Mouse (Mus musculus) forebrain, embryonic 15.5 days (tissue): ENCODE data around the gene Retnlb. TPM values are rescaled to one million over a fixed set of nuclear protein-coding genes. Genes with fewer than 3 reads are reported as not detected.

Experiments
- ATAC-seq: fragments of 200-750 bp; cut with Nextera tagmentation; replicated peaks from 2 replicates; pipeline ENCODE4 v1.8.0; 2017; ENCODE audit warnings: mild to moderate bottlenecking, moderate TSS enrichment, moderate library complexity
- H3K27ac ChIP-seq: fragments of 300-500 bp; sonication (generic); replicated peaks from 2 replicates; pipeline ENCODE4 v1.5.1; 2015; ENCODE audit warnings: mild to moderate bottlenecking, inconsistent platforms
- H3K27me3 ChIP-seq: fragments of 300-500 bp; sonication (generic); 2 replicates; pipeline ENCODE4 v1.6.1; 2015; ENCODE audit warnings: inconsistent platforms
- H3K36me3 ChIP-seq: fragments of 300-500 bp; sonication (generic); 2 replicates; pipeline ENCODE4 v1.6.1; 2015; ENCODE audit warnings: mild to moderate bottlenecking, inconsistent platforms
- H3K4me1 ChIP-seq: fragments of 300-500 bp; sonication (generic); 2 replicates; pipeline ENCODE4 v1.6.1; 2015; ENCODE audit warnings: inconsistent platforms
- H3K4me2 ChIP-seq: fragments of 300-500 bp; sonication (generic); replicated peaks from 2 replicates; pipeline ENCODE4 v1.6.1; 2015; ENCODE audit warnings: mild to moderate bottlenecking, inconsistent platforms
- H3K4me3 ChIP-seq: fragments of 300-500 bp; sonication (generic); 2 replicates; pipeline ENCODE4 v1.5.1; 2015; ENCODE audit warnings: mild to moderate bottlenecking, inconsistent platforms
- H3K9ac ChIP-seq: fragments of 300-500 bp; sonication (generic); replicated peaks from 2 replicates; pipeline ENCODE4 v1.6.1; 2015; ENCODE audit warnings: mild to moderate bottlenecking, inconsistent platforms
- H3K9me3 ChIP-seq: fragments of 300-500 bp; sonication (generic); 2 replicates; pipeline ENCODE4 v1.6.1; 2016; ENCODE audit warnings: inconsistent platforms
- WGBS: fragments of 180-500 bp; shearing (Covaris S2); methylation state at CpG from one replicate; pipeline ENCODE4 v1.1.7; 2015; ENCODE audit warnings: mixed read lengths; 5-methylcytosine and 5-hydroxymethylcytosine counted together
- polyA plus RNA-seq: library from polyadenylated mRNA; unstranded; fragments of >200 nt; fragmentation: Nextera tagmentation; extraction: Ambion mirVana; gene quantifications from 2 replicates; pipeline ENCODE4 v1.2.1, GENCODE M21; 2015

The Retnlb gene
- not detected in 2 replicates for polyA plus RNA-seq

GRCm38 (mm10) chr16:48816695-48817094 is at the start of gene Retnlb:
Gene Retnlb, plus strand, starts transcription at chr16:48816856.
- Histone ChIP-seq H3K27me3 (no peaks in the 10 kb centered on the region), H3K4me1 (no peaks in the 10 kb centered on the region), H3K4me2 (no peak within 1 kb of the TSS), H3K9ac (no peak within 1 kb of the TSS), H3K4me3 (no peak within 1 kb of the TSS), H3K36me3 (no peaks in the 10 kb centered on the region), H3K9me3 (no peaks in the 10 kb centered on the region), H3K27ac (no peak within 1 kb of the TSS)
- ATAC-seq: no peak
- 94% methylated on average over 2 of the region's 2 CpGs for WGBS

- Histone ChIP-seq H3K4me3 (no peak overlapping the region), H3K27ac (no peak overlapping the region), H3K4me1 (no peaks in the 10 kb centered on the region), H3K9me3 (no peaks in the 10 kb centered on the region), H3K27me3 (no peaks in the 10 kb centered on the region), H3K36me3 (no peaks in the 10 kb centered on the region), H3K4me2 (no peak overlapping the region), H3K9ac (no peak overlapping the region)
- ATAC-seq: no peak
- 92% methylated on average over 3 of the region's 3 CpGs for WGBS
Measured at GRCm38 (mm10) chr16:48769183-48769582, 47.5 kb upstream of the Retnlb start.

- 84% methylated on average over 3 of the region's 3 CpGs for WGBS
- H3K9ac ChIP-seq: no peak within 1 kb of the TSS
- no peak for ATAC-seq
Measured at GRCm38 (mm10) chr16:48771971-48772445, 44.6 kb upstream of the Retnlb start, which contains the start of gene Trat1. Gene Trat1, minus strand, starts transcription at chr16:48772021.

GRCm38 (mm10) chr16:48777254-48777653 is 39.4 kb upstream of the Retnlb start:
- no peaks in the 10 kb centered on the region for H3K9me3 ChIP-seq
- no peak overlapping the region for H3K4me2 ChIP-seq
- no peaks in the 10 kb centered on the region for H3K4me1 ChIP-seq
- H3K27ac ChIP-seq: no peak overlapping the region
- no peak overlapping the region for H3K4me3 ChIP-seq
- no peaks in the 10 kb centered on the region for H3K36me3 ChIP-seq
- no peaks in the 10 kb centered on the region for H3K27me3 ChIP-seq
- WGBS: 67% methylated on average over 2 of the region's 2 CpGs
- H3K9ac ChIP-seq: no peak overlapping the region
- no peak for ATAC-seq

More at GRCm38 (mm10) chr16:48771971-48772445, 44.6 kb upstream of the Retnlb start, which contains the start of gene Trat1:
- H3K4me3 ChIP-seq: no peak within 1 kb of the TSS
- no peak within 1 kb of the TSS for H3K4me2 ChIP-seq
- no peaks in the 10 kb centered on the region for H3K27me3 ChIP-seq
- H3K27ac ChIP-seq: no peak within 1 kb of the TSS
- no peaks in the 10 kb centered on the region for H3K4me1 ChIP-seq
- no peaks in the 10 kb centered on the region for H3K36me3 ChIP-seq
- no peaks in the 10 kb centered on the region for H3K9me3 ChIP-seq

- no peak overlapping the region for H3K27ac ChIP-seq
- 89% methylated on average over 3 of the region's 3 CpGs for WGBS
- no peaks in the 10 kb centered on the region for H3K4me1 ChIP-seq
- H3K4me2 ChIP-seq: no peak overlapping the region
- H3K27me3 ChIP-seq: no peaks in the 10 kb centered on the region
- ATAC-seq: no peak
- no peak overlapping the region for H3K9ac ChIP-seq
- H3K4me3 ChIP-seq: no peak overlapping the region
- H3K9me3 ChIP-seq: no peaks in the 10 kb centered on the region
- no peaks in the 10 kb centered on the region for H3K36me3 ChIP-seq
Measured at GRCm38 (mm10) chr16:48786258-48786657, 30.4 kb upstream of the Retnlb start.

- Histone ChIP-seq H3K4me2 (no peak overlapping the region), H3K4me3 (no peak overlapping the region), H3K4me1 (no peaks in the 10 kb centered on the region), H3K27ac (no peak overlapping the region), H3K9ac (no peak overlapping the region), H3K36me3 (no peaks in the 10 kb centered on the region), H3K9me3 (no peaks in the 10 kb centered on the region), H3K27me3 (no peaks in the 10 kb centered on the region)
- 80% methylated on average over 4 of the region's 4 CpGs for WGBS
- no peak for ATAC-seq
Measured at GRCm38 (mm10) chr16:48788704-48789185, 27.9 kb upstream of the Retnlb start.

GRCm38 (mm10) chr16:48798285-48798684 is 18.4 kb upstream of the Retnlb start:
- ATAC-seq: no peak
- H3K4me3 ChIP-seq: no peak overlapping the region
- no peaks in the 10 kb centered on the region for H3K9me3 ChIP-seq
- WGBS: 84% methylated on average over 3 of the region's 3 CpGs
- no peak overlapping the region for H3K27ac ChIP-seq
- H3K4me1 ChIP-seq: no peaks in the 10 kb centered on the region
- H3K9ac ChIP-seq: no peak overlapping the region
- H3K4me2 ChIP-seq: no peak overlapping the region
- no peaks in the 10 kb centered on the region for H3K36me3 ChIP-seq
- H3K27me3 ChIP-seq: no peaks in the 10 kb centered on the region

GRCm38 (mm10) chr16:48799470-48799869 is 17.2 kb upstream of the Retnlb start:
- H3K9ac ChIP-seq: no peak overlapping the region
- no peaks in the 10 kb centered on the region for H3K9me3 ChIP-seq
- no peak overlapping the region for H3K4me2 ChIP-seq
- WGBS: 88% methylated on average over 3 of the region's 3 CpGs
- H3K4me3 ChIP-seq: no peak overlapping the region
- H3K27me3 ChIP-seq: no peaks in the 10 kb centered on the region
- no peaks in the 10 kb centered on the region for H3K4me1 ChIP-seq
- H3K27ac ChIP-seq: no peak overlapping the region
- ATAC-seq: no peak
- no peaks in the 10 kb centered on the region for H3K36me3 ChIP-seq

- H3K4me2 ChIP-seq: no peak overlapping the region
- no peak overlapping the region for H3K27ac ChIP-seq
- H3K9ac ChIP-seq: no peak overlapping the region
- no peaks in the 10 kb centered on the region for H3K4me1 ChIP-seq
- no peak for ATAC-seq
- H3K4me3 ChIP-seq: no peak overlapping the region
- no peaks in the 10 kb centered on the region for H3K27me3 ChIP-seq
- no peaks in the 10 kb centered on the region for H3K9me3 ChIP-seq
- 96% methylated on average over 2 of the region's 2 CpGs for WGBS
- H3K36me3 ChIP-seq: no peaks in the 10 kb centered on the region
Measured at GRCm38 (mm10) chr16:48800906-48801305, 15.8 kb upstream of the Retnlb start.

GRCm38 (mm10) chr16:48805412-48805811 is 11.2 kb upstream of the Retnlb start:
- Histone ChIP-seq H3K4me1 (no peaks in the 10 kb centered on the region), H3K27ac (no peak overlapping the region), H3K27me3 (no peaks in the 10 kb centered on the region), H3K4me2 (no peak overlapping the region), H3K4me3 (no peak overlapping the region), H3K9ac (no peak overlapping the region), H3K36me3 (no peaks in the 10 kb centered on the region), H3K9me3 (no peaks in the 10 kb centered on the region)
- ATAC-seq: no peak
- 88% methylated on average over 1 of the region's 1 CpGs for WGBS

- 85% methylated on average over 1 of the region's 1 CpGs for WGBS
- Histone ChIP-seq H3K4me1 (no peaks in the 10 kb centered on the region), H3K4me2 (no peak overlapping the region), H3K36me3 (no peaks in the 10 kb centered on the region), H3K27ac (no peak overlapping the region), H3K27me3 (no peaks in the 10 kb centered on the region), H3K4me3 (no peak overlapping the region), H3K9ac (no peak overlapping the region), H3K9me3 (no peaks in the 10 kb centered on the region)
- no peak for ATAC-seq
Measured at GRCm38 (mm10) chr16:48806521-48806920, 10.1 kb upstream of the Retnlb start.

- Histone ChIP-seq H3K36me3 (no peaks in the 10 kb centered on the region), H3K9ac (no peak overlapping the region), H3K4me3 (no peak overlapping the region), H3K9me3 (no peaks in the 10 kb centered on the region), H3K4me2 (no peak overlapping the region), H3K4me1 (no peaks in the 10 kb centered on the region), H3K27ac (no peak overlapping the region), H3K27me3 (no peaks in the 10 kb centered on the region)
- 58% methylated on average over 2 of the region's 2 CpGs for WGBS
- no peak for ATAC-seq
Measured at GRCm38 (mm10) chr16:48809374-48809773, 7.3 kb upstream of the Retnlb start.

- Histone ChIP-seq H3K9me3 (no peaks in the 10 kb centered on the region), H3K27ac (no peak overlapping the region), H3K36me3 (no peaks in the 10 kb centered on the region), H3K4me3 (no peak overlapping the region), H3K4me2 (no peak overlapping the region), H3K4me1 (no peaks in the 10 kb centered on the region), H3K27me3 (no peaks in the 10 kb centered on the region), H3K9ac (no peak overlapping the region)
- ATAC-seq: no peak
- 89% methylated on average over 7 of the region's 7 CpGs for WGBS
Measured at GRCm38 (mm10) chr16:48811881-48812436, 4.7 kb upstream of the Retnlb start.
